Mouse (Mus musculus): ENCODE measurements at regions not wholly inside any gene's neighbourhood (a gene's known extent, or its start where the extent isn't known, plus 50 kb on each side); places are given as distances from the start of the nearest gene placed in this dataset.

- TF ChIP-seq POLR2A (IDR thresholded peaks at IDR 0.05; ENCODE audit: borderline replicate concordance, insufficient read depth, low read length) (no peak), CTCF (IDR thresholded peaks at IDR 0.05; ENCODE audit: borderline replicate concordance, insufficient read depth, low read depth, low read length) (no peak)
Measured at GRCm38 (mm10) chr12:95171051-95171450, 521.0 kb upstream of the Flrt2 start.
